Mouse (Mus musculus): ENCODE data around the gene Gm20517.
A peak's percentile ranks its signal among the peaks of the same experiment; 100 is the strongest.
"Not testable (repeated sequence)": the region's sequence is repeated elsewhere in the genome, so short reads cannot be mapped to it uniquely, and the experiment has no call there.

Gm20517 gene

DNA sequence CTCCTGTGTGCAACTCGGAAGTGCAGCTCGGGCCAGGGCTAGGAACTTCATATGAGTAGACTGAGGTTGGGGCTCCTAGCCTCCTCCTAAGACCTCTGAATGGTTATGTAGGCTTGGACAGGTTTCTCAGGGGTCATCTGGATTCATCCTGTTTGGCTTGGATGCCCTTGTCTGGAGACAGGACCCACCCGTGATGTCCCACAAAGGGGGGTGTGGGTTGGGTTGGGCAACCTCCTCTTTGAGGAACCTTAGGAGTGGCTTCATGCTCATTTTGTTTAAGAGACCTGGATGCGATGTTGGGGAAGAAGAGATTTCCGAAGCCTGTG lies 14.6 kb upstream of the Gm20517 start:
- no peak for DNase-seq (ENCODE audit: low spot score in 2 of 2)

DNA sequence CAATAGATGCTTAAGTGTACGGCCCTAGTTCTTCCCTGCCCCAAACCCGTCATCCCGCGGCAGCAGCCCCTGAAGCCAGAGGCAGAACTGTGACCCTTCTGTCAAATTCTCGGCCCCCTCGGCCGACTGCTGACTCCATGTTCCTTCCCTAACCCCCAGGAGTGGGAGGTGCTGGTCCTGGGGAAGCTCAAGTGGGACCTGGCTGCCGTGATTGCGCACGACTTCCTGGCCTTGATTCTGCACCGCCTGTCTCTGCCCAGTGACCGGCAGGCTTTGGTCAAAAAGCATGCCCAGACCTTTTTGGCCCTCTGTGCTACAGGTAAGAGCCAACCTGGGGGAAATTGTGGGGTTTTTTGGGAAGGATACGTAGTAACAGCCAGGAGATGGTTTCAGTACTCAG lies 14.1 kb upstream of the Gm20517 start:
- DNase-seq (ENCODE audit: low spot score in 2 of 2): no peak

DNA sequence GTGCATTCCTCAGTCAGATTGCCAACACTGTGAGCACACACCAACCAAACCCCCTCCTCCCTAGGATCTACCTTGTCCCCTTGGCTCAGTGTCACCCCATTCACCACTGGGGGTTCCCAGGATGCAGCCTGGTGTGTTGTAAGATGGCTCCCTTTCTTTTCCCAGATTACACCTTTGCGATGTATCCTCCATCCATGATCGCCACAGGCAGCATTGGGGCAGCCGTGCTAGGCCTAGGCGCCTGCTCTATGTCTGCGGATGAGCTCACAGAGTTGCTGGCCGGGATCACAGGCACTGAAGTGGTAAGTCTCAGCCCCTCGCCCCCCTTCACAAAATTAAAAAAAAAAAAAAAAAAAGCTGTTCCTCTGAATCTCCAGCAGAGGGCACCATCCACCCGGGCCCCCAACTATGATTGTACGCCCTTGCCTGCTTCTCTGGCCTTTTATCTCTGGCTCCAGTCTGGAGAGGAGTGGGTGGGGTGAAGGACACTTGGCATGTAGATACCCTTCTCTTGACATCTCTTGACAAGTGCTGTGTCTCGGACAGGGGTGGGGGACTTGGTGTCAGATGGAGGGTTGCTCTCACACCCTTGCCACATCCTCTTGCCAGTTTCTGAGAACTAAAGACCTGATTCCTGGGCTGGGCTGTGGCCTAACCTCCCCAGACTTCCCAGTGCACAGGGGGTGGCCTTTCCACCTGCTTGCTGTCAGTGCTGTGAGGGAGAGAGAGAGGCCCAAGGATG lies 13.4 kb upstream of the Gm20517 start:
- peak in 1 of 2 experiments; percentile 25 for DNase-seq (ENCODE audit: low spot score in 2 of 2)

DNA sequence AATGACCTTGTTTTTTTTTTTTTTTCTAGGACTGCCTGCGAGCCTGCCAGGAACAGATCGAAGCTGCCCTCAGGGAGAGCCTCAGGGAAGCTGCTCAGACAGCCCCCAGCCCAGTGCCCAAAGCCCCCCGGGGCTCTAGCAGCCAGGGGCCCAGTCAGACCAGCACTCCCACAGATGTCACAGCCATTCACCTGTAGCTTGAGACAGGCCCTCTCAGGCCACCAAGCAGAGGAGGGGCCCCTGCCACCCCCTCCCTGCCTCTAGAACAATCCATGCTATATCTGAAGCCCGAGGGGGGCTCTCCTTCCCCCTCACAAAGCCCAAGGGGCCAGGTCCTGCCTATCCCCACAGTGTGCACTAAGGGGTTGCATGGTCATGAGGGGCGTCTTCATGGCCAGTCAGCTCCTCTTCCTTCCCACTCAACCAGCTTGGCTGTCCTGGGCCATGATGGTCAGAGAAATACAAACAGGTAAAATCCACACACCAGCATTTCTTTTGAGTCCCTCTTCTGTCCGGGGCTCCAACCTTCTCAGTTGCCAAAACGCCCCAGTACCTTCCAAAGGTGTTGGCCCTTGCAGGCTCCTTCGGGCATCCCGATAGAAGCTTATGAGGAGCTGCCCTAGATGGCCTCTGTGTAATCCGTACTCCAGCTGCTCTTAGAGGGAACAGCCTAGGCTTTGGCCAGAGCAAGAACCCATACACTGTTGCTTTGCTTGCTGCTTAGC lies 12.6 kb upstream of the Gm20517 start:
- not testable (repeated sequence) for DNase-seq (ENCODE audit: low spot score in 2 of 2)

DNA sequence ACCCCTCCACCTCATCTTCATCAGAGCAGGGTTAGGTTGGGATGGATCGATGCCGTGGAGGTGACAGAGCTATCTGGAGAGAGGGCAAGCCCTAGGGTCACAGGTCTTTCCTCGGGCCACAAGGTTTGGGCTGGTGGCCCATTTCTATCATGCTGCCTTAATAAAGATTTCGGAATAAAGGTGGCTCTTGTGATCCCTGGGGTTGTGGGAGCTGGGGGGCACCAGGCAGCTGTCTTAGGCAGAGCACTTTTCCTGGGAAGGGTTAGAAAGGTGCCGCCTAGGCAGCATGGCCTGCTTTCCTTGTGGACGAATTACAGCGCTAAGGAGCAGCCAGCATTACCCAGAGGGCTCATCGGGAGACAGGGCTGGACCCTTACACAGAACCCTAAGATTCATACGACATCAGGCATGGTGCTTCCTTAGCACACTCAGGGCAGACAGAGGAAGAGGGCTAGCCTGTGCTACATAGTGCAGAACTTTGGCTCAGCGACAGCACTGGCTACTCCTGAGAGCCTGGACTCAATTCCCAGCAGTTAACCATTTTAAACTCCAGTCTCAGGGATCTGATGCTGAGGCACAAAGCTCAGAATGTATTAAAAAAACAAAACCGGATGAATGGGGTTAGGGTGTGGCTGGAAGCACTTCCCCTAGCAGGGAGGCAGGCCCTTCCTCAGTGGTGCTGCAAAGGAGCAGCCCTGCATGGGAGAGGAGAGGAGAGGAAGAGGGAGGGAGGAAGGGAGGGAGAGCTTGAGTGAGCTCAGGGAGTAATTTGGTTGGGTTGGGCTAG lies 11.7 kb upstream of the Gm20517 start:
- no peak for DNase-seq (ENCODE audit: low spot score in 2 of 2)

DNA sequence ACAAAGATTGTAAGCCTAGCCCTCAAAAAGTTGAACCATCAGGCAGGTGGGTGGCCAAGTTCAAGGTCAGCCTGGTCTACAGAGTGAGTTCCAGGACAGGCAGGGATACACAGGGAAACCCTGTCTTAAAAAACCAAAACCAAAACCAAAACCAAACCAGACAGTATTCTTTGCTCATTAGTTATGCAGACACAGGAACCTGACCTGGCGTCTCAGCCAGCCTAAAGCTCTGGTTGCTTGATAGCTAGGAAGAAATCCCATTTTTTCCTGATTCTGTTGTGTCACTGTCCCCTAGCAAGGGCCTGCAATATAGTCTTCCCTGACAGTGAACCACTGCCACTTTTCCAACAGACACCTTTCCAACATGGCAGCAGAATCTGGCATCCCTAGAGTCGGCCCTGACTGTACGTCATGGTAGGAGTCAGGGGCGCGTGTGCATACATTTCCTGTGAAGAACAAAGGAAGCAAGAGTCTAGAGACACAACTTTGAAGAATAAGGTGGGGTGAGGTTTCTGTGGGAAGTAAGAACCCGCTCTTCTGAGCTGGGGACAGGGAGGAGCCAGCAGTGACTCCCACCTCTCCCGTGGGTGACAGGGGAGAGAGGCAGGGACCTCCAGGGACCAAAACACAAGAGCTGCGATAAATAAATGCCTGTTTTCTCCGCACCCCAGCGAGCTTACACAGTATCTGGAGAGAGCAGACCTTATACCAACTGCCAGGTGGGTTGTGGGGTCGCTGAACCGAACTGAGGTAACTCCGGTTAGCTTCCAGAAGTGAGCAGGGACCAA lies 10.6 kb upstream of the Gm20517 start:
- DNase-seq (ENCODE audit: low spot score in 2 of 2): no peak

DNA sequence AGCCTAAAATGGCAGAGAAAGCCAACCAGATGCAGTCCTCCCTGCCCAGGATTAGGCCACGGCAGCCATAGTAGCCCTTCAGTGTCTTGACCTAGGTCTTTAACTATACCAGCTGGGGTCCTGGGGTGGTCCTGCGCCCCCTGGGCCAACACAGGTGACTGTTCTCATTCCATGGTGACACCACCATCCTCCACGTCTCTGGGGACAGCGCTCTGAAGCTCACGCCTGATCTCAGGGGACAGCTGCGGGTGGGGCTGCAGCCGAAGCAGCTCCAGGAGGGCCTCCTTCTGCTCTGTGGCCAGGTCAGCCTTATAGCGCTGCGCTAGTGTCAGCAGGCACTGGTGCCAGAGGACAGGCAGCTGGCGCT lies 10.0 kb upstream of the Gm20517 start:
- DNase-seq (ENCODE audit: low spot score in 2 of 2): no peak

DNA sequence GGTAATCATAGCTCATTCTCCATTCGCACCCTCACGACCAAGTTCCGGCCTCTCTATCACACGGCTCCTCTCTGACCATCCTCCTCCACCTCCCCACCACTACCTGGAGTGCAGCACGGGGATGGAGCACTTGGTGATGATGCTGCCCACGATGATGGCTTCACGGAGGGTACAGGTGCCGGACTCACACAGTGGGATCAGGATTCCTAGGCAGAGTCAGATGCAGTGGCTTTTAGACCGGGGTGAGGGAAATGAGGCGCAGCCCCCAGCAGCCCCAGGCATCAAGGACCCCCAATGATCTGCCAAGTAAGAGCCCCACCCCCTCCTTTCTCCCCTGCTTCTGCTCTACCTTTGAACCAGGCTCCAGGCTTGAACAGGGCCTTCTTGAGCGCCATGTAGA lies 9.1 kb upstream of the Gm20517 start:
- DNase-seq (ENCODE audit: low spot score in 2 of 2): no peak

DNA sequence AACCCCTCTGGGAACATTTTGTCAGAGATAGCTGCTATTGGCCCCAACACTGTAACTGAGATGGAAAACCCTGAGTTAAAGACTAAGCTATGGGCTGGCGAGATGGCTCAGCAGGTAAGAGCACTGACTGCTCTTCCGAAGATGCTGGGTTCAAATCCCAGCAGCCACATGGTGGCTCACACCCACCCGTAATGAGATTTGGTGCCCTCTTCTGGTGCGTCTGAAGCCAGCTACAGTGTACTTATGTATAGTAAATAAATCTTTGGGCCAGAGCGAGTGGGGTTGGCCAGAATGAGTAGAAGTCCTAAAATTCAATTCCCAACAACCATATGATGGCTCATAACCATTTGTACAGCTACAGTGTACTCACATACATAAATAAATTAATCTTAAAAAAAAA lies 5.2 kb upstream of the Gm20517 start:
- no peak for DNase-seq (ENCODE audit: low spot score in 2 of 2)

DNA sequence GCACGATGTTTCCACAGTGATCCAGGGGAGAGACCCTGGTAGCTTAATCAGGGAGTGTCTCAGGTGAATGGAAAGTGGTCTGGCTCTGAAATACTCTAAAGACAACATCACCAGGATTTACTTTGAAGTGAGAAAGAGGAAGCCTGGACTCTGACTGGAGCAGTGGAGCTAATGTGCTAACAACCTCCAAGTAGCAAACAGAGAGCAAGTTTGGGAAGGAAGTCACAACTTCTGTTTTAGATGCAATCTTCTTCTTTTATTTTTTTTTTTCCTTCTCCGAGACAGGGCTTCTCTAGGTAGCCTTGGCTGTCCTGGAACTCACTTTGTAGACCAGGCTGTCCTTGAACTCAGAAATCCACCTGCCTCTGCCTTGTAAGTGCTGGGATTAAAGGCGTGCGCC lies 2.2 kb upstream of the Gm20517 start:
- DNase-seq (ENCODE audit: low spot score in 2 of 2): no peak

DNA sequence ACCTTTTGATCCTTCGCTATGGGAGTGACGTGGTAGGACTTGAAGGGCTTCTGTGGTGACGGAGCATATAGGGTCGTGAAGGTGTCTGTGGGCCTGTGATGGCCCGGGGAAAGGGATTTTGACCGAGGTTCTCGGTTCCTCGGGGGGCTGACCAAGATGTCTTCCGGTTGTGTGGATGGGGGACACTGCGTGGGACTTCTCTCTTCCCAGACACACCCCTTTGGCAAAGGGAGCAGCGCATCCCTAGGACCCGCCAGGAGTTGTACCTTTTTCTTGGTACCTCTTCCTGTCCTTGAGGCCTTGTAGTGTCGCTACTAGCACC lies 233 bp downstream of the Gm20517 start:
- no peak for DNase-seq (ENCODE audit: low spot score in 2 of 2)

DNA sequence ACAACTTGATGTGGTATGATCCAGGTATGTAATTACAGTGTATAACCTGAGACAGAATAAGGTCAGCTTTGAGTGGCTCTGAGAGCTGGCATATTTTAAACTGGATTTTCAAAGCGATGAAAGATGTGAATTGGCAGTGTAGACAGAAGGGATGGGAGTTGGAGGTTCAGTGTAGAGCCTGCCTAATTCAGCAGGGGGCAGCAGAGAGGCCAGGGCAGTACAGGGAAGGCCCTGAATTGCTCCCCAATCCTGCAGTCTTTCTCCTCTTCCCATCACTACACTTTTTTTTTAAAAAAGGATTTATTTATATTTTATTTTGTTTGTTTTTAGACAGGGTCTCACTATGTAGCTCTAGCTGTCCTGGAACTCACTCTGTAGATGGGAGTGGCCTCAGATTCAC lies 2.6 kb downstream of the Gm20517 start:
- DNase-seq (ENCODE audit: low spot score in 2 of 2): no peak

DNA sequence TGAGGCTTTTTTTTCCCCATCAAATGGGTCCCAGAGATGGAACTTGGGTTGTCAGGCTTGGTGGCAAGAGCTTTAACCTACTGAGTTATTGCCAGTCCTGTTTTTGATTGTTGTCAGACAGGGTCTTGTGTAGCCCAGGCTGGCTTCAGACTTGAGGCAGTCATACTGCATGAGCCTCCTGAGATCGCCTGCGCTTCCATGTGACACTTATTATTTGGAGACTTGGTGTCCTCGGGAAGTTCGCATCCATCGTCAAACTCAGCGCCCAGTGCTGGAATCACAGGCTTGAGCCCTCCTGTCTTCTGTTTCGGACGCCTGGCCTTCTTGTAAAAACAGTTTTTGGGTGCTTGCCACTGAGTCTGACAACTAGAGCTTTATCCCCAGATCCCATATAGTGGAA lies 4.7 kb downstream of the Gm20517 start:
- DNase-seq (ENCODE audit: low spot score in 2 of 2): no peak

DNA sequence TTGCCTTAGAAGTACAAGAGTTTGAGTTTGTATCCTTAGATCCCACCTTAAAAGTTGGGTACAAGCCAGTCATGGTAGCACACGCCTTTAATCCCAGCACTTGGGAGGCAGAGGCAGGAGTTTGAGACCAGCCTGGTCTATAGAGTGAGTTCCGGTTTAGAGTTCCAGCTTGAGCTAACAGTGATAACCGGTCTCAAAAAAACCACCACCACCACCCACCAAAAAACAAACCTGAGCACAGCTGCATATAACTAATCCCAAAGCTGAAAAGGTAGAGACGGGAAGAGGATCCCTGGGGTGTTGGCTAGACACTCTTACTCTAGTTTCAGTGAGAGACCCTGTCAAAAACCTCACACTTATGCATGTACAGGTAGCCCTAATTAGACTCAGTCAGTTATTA lies 5.3 kb downstream of the Gm20517 start:
- DNase-seq (ENCODE audit: low spot score in 2 of 2): no peak

DNA sequence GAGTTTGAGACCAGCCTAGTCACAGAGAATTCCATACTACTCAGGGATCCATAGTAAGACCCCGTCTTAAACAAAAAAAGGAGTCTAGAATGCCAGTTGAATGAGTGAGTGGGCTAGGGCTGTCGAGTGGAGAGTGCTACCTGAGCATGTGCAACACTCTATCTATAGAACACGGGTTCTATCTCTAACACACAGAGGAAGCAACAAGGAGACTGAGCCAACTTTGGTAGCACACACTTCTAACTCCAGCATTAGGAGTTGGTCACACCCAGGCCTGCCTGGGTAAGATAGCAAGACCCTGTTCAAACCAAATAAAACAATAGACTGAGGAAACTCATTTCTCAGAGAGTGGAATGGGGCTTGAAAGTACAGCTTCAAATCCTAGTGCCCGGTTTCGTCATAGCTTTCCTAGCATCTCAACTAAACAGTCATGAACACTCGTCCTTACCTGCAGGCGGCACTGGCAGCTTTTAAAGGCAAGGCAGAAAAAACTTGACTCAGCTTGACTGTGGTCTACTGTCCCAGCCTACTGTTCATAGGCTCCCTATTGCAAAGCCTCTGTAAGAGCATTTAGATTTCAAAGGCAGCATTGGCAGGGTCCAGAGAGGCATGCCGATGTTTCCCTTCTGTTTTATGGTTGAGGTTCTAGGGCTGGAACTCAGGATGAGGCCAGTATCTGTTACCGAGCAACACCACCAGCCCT lies 6.4 kb downstream of the Gm20517 start:
- DNase-seq (ENCODE audit: low spot score in 2 of 2): no peak

DNA sequence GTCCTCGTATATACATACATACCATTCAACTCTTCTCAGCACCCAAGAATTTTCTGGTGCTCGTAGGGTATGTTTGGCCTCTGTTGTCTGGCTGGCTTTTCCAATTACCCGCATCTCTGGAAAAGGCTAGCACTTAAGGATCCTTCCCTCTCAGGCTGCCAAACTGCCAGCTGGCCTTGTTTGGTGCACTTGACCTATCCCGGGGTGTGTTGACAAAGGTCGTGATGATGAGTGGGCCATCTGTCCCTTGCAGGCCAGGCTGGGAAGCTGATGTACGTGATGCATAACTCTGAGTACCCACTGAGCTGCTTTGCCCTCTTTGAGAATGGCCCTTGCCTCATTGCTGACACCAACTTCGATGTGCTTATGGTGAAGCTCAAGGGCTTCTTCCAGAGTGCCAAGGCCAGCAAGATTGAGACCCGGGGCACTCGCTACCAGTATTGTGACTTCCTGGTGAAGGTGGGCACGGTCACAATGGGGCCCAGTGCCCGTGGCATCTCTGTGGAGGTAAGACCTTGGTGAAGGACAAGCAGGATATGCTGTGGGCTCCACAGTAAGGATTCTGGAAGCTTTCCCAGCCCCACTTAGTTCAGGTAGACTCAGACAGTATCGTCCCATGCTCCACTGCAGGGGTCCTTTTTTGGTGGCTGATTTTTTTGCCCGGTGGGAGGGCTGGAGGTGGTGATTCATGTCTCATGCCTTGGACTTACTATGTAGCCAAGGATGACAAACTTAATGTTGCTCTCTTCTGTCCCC lies 7.3 kb downstream of the Gm20517 start:
- no peak for DNase-seq (ENCODE audit: low spot score in 2 of 2)

DNA sequence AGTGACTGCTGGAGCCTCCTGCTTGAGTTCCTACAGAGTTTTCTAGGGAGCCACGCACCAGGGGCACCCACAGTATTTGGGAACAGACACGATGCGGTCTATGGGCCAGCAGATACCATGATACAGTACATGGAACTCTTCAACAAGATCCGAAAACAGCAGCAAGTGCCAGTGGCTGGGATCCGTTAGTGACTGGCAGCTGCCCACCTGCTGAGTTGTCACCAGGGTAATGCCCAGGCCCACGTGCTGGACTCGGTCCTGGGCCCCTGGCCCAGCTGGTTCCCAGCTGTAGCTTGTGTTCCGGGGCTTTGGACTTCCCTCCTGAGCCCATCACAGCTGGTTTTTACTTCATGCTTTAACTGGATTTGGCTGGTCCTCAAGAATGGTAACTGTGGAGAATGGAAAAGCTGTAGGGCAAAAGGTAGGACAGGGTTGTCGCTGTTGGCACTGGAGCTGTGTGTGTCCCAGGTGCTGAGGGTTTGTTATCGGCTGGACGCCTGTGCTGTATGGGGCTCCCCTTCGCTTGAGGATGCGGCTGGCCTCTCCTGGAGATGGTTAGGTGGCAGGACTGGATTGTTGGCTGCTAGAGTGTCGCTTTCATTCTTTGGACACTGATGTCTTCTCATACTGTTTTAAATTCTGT lies 11.6 kb downstream of the Gm20517 start:
- DNase-seq (ENCODE audit: low spot score in 2 of 2): no peak

DNA sequence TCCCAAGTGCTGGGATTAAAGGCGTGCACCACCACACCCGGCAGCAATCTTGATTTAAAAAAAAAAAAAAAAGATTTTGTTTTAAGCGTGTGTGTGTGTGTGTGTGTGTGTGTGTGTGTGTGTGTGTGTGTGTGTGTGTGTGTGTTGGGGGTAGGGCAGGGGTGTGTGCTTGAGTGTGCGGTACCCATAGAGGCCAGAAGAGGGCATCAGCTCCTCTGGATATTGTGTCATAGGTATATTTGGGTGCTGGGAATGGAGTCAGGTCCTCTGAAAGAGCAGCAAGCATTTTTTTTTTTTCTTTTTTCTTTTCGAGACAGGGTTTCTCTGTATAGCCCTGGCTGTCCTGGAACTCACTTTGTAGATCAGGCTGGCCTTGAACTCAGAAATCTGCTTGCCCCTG lies 13.2 kb downstream of the Gm20517 start:
- DNase-seq (ENCODE audit: low spot score in 2 of 2): not testable (repeated sequence)

DNA sequence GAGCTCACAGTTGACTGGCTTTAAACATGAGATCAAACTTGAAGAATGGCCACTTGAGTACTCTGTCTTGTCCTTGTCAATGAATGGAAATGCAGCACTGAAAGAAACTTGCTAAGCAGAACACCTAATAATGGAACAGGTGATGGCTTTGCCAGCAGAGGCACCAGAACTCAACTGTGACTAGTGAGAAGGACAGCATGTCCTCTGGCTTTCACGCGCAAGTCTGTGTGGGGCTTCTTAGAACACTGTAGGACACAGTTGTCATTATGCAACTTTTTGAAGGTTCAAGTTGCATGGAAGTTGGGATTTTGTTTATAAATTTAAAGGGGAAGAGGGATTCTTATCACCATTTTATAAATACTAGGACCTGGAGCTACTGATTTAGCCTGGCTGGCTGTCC lies 13.7 kb downstream of the Gm20517 start:
- DNase-seq (ENCODE audit: low spot score in 2 of 2): no peak

DNA sequence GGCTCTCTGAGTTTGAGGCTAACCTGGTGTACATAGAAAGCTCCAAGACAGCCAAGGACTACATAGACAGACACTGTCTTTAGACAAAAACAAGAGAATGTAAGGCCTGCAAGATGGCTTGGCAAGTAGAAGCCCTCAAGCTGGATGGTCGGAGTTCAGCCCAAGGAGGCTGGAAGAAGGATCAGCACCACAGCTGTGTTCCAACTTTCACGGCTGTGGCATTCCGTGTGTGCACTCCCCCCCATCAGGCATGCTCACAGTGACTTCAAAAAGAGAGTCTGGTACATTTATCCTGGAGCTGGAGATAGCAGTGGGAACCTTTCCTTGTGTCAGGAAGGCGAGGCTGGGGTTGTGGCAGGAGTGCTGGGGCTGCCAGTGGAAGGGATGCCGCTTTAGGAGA lies 14.6 kb downstream of the Gm20517 start:
- DNase-seq (ENCODE audit: low spot score in 2 of 2): no peak

Data from urinary bladder, adult 18-20 months (tissue).